Mouse (Mus musculus): ENCODE data around the gene Bcl2.

DNA sequence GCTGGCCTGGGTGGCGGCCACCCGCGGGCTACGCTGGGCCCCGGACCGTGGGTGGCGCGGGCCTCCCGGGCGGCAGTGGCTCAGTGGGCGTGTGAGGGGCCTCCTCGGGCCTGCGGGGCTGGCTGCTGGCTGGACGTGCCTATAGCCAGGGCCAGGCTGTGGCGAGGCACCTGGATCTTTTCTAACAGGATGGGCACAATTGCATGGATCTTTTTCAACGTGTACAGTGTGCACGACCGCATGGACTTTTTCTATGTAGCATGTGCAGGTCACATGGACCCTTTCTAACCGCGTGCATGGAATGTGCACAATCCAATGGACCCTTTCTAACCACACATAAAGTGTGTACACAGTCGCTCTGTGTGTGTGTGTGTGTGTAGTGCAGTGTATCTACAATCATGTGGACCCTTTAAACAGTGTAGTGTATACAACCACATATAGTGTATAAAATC is 482 bp upstream of the Bcl2 start:
- TF ChIP-seq CTCF (conservative IDR thresholded peaks at IDR 0.05; ENCODE audit: insufficient read depth, insufficient read length, low read depth, low read length): no peak
- TF ChIP-seq POLR2A (IDR thresholded peaks at IDR 0.05; ENCODE audit: low read depth, low read length): no peak

Data from kidney, adult 2 months (tissue).